Mouse (Mus musculus): Measurements from ENCODE around the gene Ccl17. TPM values are rescaled to one million over a fixed set of nuclear protein-coding genes. Genes with fewer than 3 reads are reported as not detected.
A peak's percentile ranks its signal among the peaks of the same experiment; 100 is the strongest.
"Not testable (repeated sequence)": the region's sequence is repeated elsewhere in the genome, so short reads cannot be mapped to it uniquely, and the experiment has no call there.

The Ccl17 gene
- polyA plus RNA-seq, 1 experiment from 2014 or later, result 0.42 TPM

- Histone ChIP-seq H3K36me3 (peaks cover 5% of the 10 kb centered on the region), H3K4me1 (peaks cover 17% of the 10 kb centered on the region), H3K9ac (peak within 1 kb of the TSS; percentile 88), H3K27ac (peak within 1 kb of the TSS; percentile 79), H3K4me2 (replicated peaks) (peak within 1 kb of the TSS; percentile 91), H3K9me3 (no peaks in the 10 kb centered on the region), H3K4me3 (peak within 1 kb of the TSS; percentile 89), H3K27me3 (no peaks in the 10 kb centered on the region)
- WGBS, result under 1% methylated on average over 82 of the region's 82 CpGs
- peak; percentile 97 for ATAC-seq (ENCODE audit: low FRiP score, low read depth)
Observed at GRCm38 (mm10) chr8:94837662-94838574, 27.7 kb downstream of the Ccl17 start, which contains the start of the genes Coq9 and Ciapin1. Gene Coq9, plus strand, starts transcription at chr8:94838321. Gene Ciapin1, minus strand, starts transcription at chr8:94838358.

DNA sequence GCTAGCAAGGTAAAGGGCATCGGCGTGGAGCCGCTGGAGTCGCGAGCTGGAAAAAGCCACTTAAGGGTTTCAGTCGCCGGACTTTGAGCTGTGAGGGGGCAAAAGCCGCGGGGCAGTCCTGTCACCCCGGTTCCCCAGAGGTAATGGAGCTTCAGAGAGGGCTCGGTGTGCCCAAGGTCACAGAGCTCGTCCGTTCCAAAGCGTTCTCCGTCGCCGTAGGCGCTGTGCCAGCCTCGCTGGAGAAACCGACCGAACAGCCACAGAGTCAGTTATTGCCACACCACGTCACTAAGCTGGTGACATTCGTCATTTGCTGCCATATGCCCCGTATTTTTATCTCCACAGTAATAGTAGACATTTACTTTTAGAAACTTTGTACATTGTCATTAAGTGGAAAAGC, 28.3 kb downstream of the Ccl17 start:
- H3K9ac ChIP-seq, result peak overlapping the region; percentile 88
- peak overlapping the region; percentile 79 for H3K27ac ChIP-seq
- ATAC-seq (ENCODE audit: low FRiP score, low read depth), result peak; percentile 51
- H3K36me3 ChIP-seq, result peaks cover 8% of the 10 kb centered on the region
- WGBS, result under 1% methylated on average over 24 of the region's 24 CpGs
- peaks cover 17% of the 10 kb centered on the region for H3K4me1 ChIP-seq
- no peaks in the 10 kb centered on the region for H3K9me3 ChIP-seq
- H3K4me2 ChIP-seq (replicated peaks), result peak overlapping the region; percentile 69
- H3K27me3 ChIP-seq, result no peaks in the 10 kb centered on the region
- H3K4me3 ChIP-seq, result peak overlapping the region; percentile 89

GRCm38 (mm10) chr8:94841183-94841582, 30.9 kb downstream of the Ccl17 start:
- Histone ChIP-seq H3K9me3 (no peaks in the 10 kb centered on the region), H3K36me3 (peaks cover 33% of the 10 kb centered on the region), H3K27ac (no peak overlapping the region), H3K4me3 (no peak overlapping the region), H3K27me3 (no peaks in the 10 kb centered on the region), H3K9ac (no peak overlapping the region), H3K4me1 (peaks cover 17% of the 10 kb centered on the region), H3K4me2 (replicated peaks) (no peak overlapping the region)
- 52% methylated on average over 2 of the region's 2 CpGs for WGBS
- ATAC-seq (ENCODE audit: low FRiP score, low read depth), result no peak

- Histone ChIP-seq H3K4me2 (replicated peaks) (no peak overlapping the region), H3K27ac (no peak overlapping the region), H3K9ac (no peak overlapping the region), H3K36me3 (peaks cover 94% of the 10 kb centered on the region), H3K4me3 (no peak overlapping the region), H3K27me3 (no peaks in the 10 kb centered on the region), H3K9me3 (no peaks in the 10 kb centered on the region), H3K4me1 (no peaks in the 10 kb centered on the region)
- 91% methylated on average over 5 of the region's 5 CpGs for WGBS
- ATAC-seq (ENCODE audit: low FRiP score, low read depth), result no peak
Observed at GRCm38 (mm10) chr8:94850049-94850448, 39.8 kb downstream of the Ccl17 start.

DNA sequence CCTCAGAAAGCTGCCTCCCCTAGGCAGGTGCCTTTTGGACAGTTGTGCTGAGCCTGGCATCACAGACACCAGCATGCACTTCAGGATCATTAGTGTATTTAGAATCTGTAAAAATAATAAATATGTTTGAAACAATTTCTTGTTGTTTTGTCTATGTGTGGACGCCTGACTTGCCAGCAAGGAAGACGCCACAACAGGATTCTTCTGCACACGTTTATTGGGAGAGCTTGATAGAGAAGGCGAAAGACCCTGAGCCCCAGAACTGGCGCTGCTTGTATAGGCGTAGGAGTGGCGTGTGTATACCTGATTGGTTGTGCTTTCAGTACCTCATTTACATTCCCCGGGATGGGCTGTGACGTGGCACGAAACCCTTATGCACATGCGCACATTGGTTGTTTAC, 44.5 kb downstream of the Ccl17 start:
- Histone ChIP-seq H3K36me3 (peaks cover 65% of the 10 kb centered on the region), H3K4me1 (peaks cover 16% of the 10 kb centered on the region)
- not testable (repeated sequence) for H3K9me3 ChIP-seq; H3K27me3 ChIP-seq; H3K9ac ChIP-seq; H3K4me3 ChIP-seq; H3K27ac ChIP-seq; H3K4me2 ChIP-seq (replicated peaks); ATAC-seq (ENCODE audit: low FRiP score, low read depth)
- 87% methylated on average over 11 of the region's 11 CpGs for WGBS

GRCm38 (mm10) chr8:94857011-94857345, 46.7 kb downstream of the Ccl17 start:
- Histone ChIP-seq H3K27ac (no peak overlapping the region), H3K4me2 (replicated peaks) (no peak overlapping the region), H3K27me3 (no peaks in the 10 kb centered on the region), H3K4me1 (peaks cover 16% of the 10 kb centered on the region), H3K4me3 (peak overlapping the region; percentile 99), H3K36me3 (peaks cover 62% of the 10 kb centered on the region), H3K9me3 (no peaks in the 10 kb centered on the region), H3K9ac (no peak overlapping the region; the same call in 1 of the 2 replicates)
- WGBS, result 30% methylated on average over 5 of the region's 5 CpGs
- ATAC-seq (ENCODE audit: low FRiP score, low read depth), result 0 out of 2 replicates have a peak, but pooled peaks have one; percentile 6

DNA sequence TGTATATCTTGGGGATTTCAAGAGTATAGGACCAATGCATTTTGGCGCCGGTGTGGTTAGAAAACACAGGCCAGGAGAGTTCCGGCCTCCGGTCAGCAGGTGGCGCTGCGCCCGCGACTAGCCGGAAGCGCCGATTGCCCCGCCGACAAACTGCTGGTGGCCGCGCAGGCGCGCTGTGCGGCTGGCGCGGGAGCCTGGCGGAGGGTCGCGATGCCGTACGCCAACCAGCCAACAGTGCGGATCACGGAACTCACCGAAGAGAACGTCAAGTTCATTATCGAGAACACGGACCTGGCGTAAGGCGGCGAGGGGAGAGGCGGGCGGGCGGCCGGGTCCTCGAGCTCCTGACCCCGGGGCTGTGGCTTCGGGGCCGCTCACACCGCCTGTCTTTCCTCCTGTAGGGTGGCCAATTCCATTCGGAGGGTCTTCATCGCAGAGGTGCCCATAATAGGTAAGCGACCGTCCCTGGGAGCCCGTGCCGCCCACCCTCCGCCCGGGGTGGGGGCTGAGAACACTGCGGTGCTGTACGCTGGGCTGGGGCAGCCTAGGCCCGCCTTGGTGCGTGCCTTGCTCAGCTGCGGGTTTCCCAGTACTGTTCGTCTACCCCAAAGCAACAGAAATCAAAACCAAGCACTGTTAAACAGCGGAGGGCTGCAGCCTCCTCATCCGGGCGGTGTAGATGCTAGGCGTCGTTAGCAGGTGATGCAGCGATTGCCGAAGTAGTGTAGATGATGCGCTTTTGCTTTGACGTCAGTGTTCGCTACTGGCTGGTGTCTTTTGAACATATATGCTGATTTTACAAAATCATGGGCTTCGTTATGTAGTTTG, 47.3 kb downstream of the Ccl17 start, which contains the start of gene Polr2c:
TSS of gene Polr2c (plus strand) at position 105 of the 828 bp plus-strand sequence.
- H3K27ac ChIP-seq, result peak within 1 kb of the TSS; percentile 70
- H3K27me3 ChIP-seq, result no peaks in the 10 kb centered on the region
- no peaks in the 10 kb centered on the region for H3K9me3 ChIP-seq
- H3K36me3 ChIP-seq, result peaks cover 62% of the 10 kb centered on the region
- ATAC-seq (ENCODE audit: low FRiP score, low read depth), result peak; percentile 85
- peak within 1 kb of the TSS; percentile 97 for H3K9ac ChIP-seq
- H3K4me1 ChIP-seq, result peaks cover 16% of the 10 kb centered on the region
- WGBS, result under 1% methylated on average over 68 of the region's 68 CpGs
- H3K4me3 ChIP-seq, result peak within 1 kb of the TSS; percentile 99
- H3K4me2 ChIP-seq (replicated peaks), result peak within 1 kb of the TSS; percentile 77

DNA sequence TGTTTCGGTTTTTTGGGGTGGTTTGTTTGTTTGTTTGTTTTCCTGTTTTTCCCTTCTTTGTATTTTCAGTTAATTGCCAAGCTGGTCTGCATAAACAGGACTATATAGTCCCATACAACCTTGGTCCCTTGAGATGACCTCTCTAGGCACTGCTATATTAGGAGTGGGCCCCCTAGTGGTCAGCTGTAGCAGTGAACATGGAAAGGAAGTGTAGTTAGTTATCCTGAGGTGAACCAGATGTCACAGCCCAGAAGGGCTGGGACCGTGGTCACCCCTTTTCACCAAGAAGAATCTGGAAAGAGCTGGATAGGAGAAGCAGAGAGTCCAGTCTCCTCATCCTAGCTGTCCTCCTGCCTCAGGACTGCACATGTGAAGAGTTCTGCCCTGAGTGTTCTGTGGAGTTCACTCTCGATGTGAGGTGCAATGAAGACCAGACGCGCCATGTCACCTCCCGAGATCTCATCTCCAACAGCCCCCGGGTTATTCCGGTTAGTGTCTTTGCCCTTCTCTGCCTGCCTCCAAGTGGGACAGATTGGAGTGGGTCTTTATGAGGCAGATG, 51.2 kb downstream of the Ccl17 start:
- ATAC-seq (ENCODE audit: low FRiP score, low read depth), result no peak
- no peaks in the 10 kb centered on the region for H3K27me3 ChIP-seq
- H3K4me3 ChIP-seq, result no peak overlapping the region
- WGBS, result 69% methylated on average over 8 of the region's 8 CpGs
- H3K9ac ChIP-seq, result no peak overlapping the region
- H3K36me3 ChIP-seq, result peaks cover 73% of the 10 kb centered on the region
- H3K9me3 ChIP-seq, result no peaks in the 10 kb centered on the region
- H3K4me1 ChIP-seq, result peaks cover 16% of the 10 kb centered on the region
- H3K4me2 ChIP-seq (replicated peaks), result no peak overlapping the region
- no peak overlapping the region for H3K27ac ChIP-seq

Other genes with a start within 250 kb of the Ccl17 start
- gene Rspry1, start 208.5 kb upstream of the Ccl17 start, polyA plus RNA-seq (2015; fragmentation: Nextera tagmentation; extraction: Ambion mirVana), result 48.9 and 49.7 TPM in 2 replicates
- gene Fam192a, start 208.5 kb upstream of the Ccl17 start, polyA plus RNA-seq (2015; fragmentation: Nextera tagmentation; extraction: Ambion mirVana), result 72.2 and 74.2 TPM in 2 replicates
- 151 and 160 TPM in 2 replicates for gene Arl2bp, start 143.9 kb upstream of the Ccl17 start, polyA plus RNA-seq (2015; fragmentation: Nextera tagmentation; extraction: Ambion mirVana)
- gene Pllp, start 114.2 kb upstream of the Ccl17 start, polyA plus RNA-seq (2015; fragmentation: Nextera tagmentation; extraction: Ambion mirVana), result 0.50 and 0.83 TPM in 2 replicates
- gene Ccl22, start 64.9 kb upstream of the Ccl17 start, polyA plus RNA-seq (2015; fragmentation: Nextera tagmentation; extraction: Ambion mirVana), result not detected in 2 replicates
- 6.3 and 6.8 TPM in 2 replicates for gene Cx3cl1, start 38.4 kb upstream of the Ccl17 start, polyA plus RNA-seq (2015; fragmentation: Nextera tagmentation; extraction: Ambion mirVana)
- gene Coq9, start 27.9 kb downstream of the Ccl17 start, polyA plus RNA-seq (2015; fragmentation: Nextera tagmentation; extraction: Ambion mirVana), result 72.7 and 73.7 TPM in 2 replicates
- 127 and 133 TPM in 2 replicates for gene Ciapin1, start 27.9 kb downstream of the Ccl17 start, polyA plus RNA-seq (2015; fragmentation: Nextera tagmentation; extraction: Ambion mirVana)
- 145 and 149 TPM in 2 replicates for gene Polr2c, start 47.0 kb downstream of the Ccl17 start, polyA plus RNA-seq (2015; fragmentation: Nextera tagmentation; extraction: Ambion mirVana)
- 21.4 and 21.7 TPM in 2 replicates for gene Dok4, start 65.9 kb downstream of the Ccl17 start, polyA plus RNA-seq (2015; fragmentation: Nextera tagmentation; extraction: Ambion mirVana)
- 46.3 and 46.6 TPM in 2 replicates for gene Ccdc102a, start 107.6 kb downstream of the Ccl17 start, polyA plus RNA-seq (2015; fragmentation: Nextera tagmentation; extraction: Ambion mirVana)
- gene Adgrg5, start 113.2 kb downstream of the Ccl17 start, polyA plus RNA-seq (2015; fragmentation: Nextera tagmentation; extraction: Ambion mirVana), result 0.10 and 0.13 TPM in 2 replicates
- 7.9 and 8.7 TPM in 2 replicates for gene Adgrg1, start 164.3 kb downstream of the Ccl17 start, polyA plus RNA-seq (2015; fragmentation: Nextera tagmentation; extraction: Ambion mirVana)
- 3.0 and 3.3 TPM in 2 replicates for gene Adgrg3, start 207.2 kb downstream of the Ccl17 start, polyA plus RNA-seq (2015; fragmentation: Nextera tagmentation; extraction: Ambion mirVana)
- not detected in 2 replicates for gene Drc7, start 244.7 kb downstream of the Ccl17 start, polyA plus RNA-seq (2015; fragmentation: Nextera tagmentation; extraction: Ambion mirVana)